9 mouse cellular contexts compared by ENCODE assay signal in genomic region chr16:38858120-38858749, GRCm38 (mm10). TPM values are rescaled to one million over a fixed set of nuclear protein-coding genes. Genes with fewer than 3 reads are reported as not detected.
DNase-seq lines count a peak whose midpoint lies in the region; TF ChIP-seq lines count a peak whose summit lies in the region.
"Had no signal": no experiment of that assay in that cellular context is flagged by ENCODE, and none has a peak within 500 bp of the region (broad histone marks: within the 10 kb centered on the region; RNA-seq: fewer than 3 reads in every experiment).

No protein-coding gene starts in this region.

- 19% methylated on average over 8 of the region's 8 CpGs for WGBS in heart, adult 2 months

- intact Hi-C loops in heart, adult 2 months (cut with DNase I): no loop called here

- TF ChIP-seq CTCF in heart, adult 2 months (IDR thresholded peaks at IDR 0.05): peak; percentile 81

- no peaks in the 10 kb centered on the region for H3K79me2 ChIP-seq in heart, adult 2 months (replicated peaks; ENCODE audit: control insufficient read depth, insufficient read depth, low read length)

- H3K27me3 ChIP-seq in heart, adult 2 months (ENCODE audit: control insufficient read depth, insufficient read depth, low read length): no peaks in the 10 kb centered on the region
- H3K27me3 ChIP-seq: lung, embryonic 15.5 days had no signal

- TF ChIP-seq EP300 in heart, adult 2 months (IDR thresholded peaks at IDR 0.05; ENCODE audit: insufficient read depth, low read depth, low read length): no peak

- H3K9ac ChIP-seq in heart, adult 2 months (ENCODE audit: low read depth, low read length): no peak overlapping the region
- H3K9ac ChIP-seq: lung, embryonic 15.5 days had no signal

- DNase-seq in heart, adult 2 months: no peak
- no peak for DNase-seq in heart, adult 11 months
- DNase-seq in thymus, postnatal 14 days: peak; percentile 14
- DNase-seq in thymus, postnatal 25 days: no peak
- DNase-seq in fibroblast of lung, adult 2 months (ENCODE audit: low read depth): peak; percentile 2
- peak; percentile 53 for DNase-seq in mesoderm, embryonic 11.5 days (ENCODE audit: low read depth, low spot score)
- DNase-seq in urinary bladder, adult 2 months (ENCODE audit: low spot score): no peak
- no peak for DNase-seq in right cerebral cortex, postnatal 36 days (ENCODE audit: low spot score in 2 of 2)

- no peaks in the 10 kb centered on the region for H3K36me3 ChIP-seq in heart, adult 2 months (ENCODE audit: control insufficient read depth, insufficient read depth, low read length)
- H3K36me3 ChIP-seq: lung, embryonic 15.5 days had no signal

- H3K4me3 ChIP-seq in heart, adult 2 months: no peak overlapping the region
- H3K4me3 ChIP-seq: lung, embryonic 15.5 days had no signal

- no peak for TF ChIP-seq POLR2A in heart, adult 2 months (IDR thresholded peaks at IDR 0.05; ENCODE audit: insufficient read depth, low read depth, low read length)

- H3K4me1 ChIP-seq in heart, adult 2 months (ENCODE audit: control insufficient read depth, insufficient read depth, low read length): no peaks in the 10 kb centered on the region
- H3K4me1 ChIP-seq: lung, embryonic 15.5 days had no signal

- H3K27ac ChIP-seq in heart, adult 2 months: no peak overlapping the region
- H3K27ac ChIP-seq: lung, embryonic 15.5 days had no signal

RNA-seq across cellular contexts. Expression of gene 4930435E12Rik, which starts 29.7 kb away (rescaled TPM):
- total RNA-seq in heart, adult 2 months (2021): not detected
- not detected in 2 replicates for polyA plus RNA-seq in heart, adult 2 months (2012; rRNA removed)
- polyA plus RNA-seq in urinary bladder, adult 2 months (2012; rRNA removed): not detected in 2 replicates
- polyA plus RNA-seq: lung, embryonic 15.5 days had no signal

RNA-seq across cellular contexts. Expression of gene Igsf11, which starts 34.2 kb away (rescaled TPM):
- total RNA-seq in heart, adult 2 months (2021): under 1 TPM; 0.48 to 0.76 TPM
- polyA plus RNA-seq in heart, adult 2 months (2012; rRNA removed): 0.50 and 1.0 TPM in 2 replicates
- 0.89 and 1.0 TPM in 2 replicates for polyA plus RNA-seq in urinary bladder, adult 2 months (2012; rRNA removed)

RNA-seq across cellular contexts. Expression of gene Upk1b, which starts 58.1 kb away (rescaled TPM):
- 1 to 10 TPM; 3.2 to 3.8 TPM for total RNA-seq in heart, adult 2 months (2021)
- 8.4 and 10.2 TPM in 2 replicates for polyA plus RNA-seq in heart, adult 2 months (2012; rRNA removed)
- polyA plus RNA-seq in urinary bladder, adult 2 months (2012; rRNA removed): 1,242 and 1,579 TPM in 2 replicates

Comparison
In these comparisons a context has a peak if more than half of its experiments do, and no peak if none do; other contexts are left out.
1. DNase-seq: peak in thymus, postnatal 14 days (single experiment), fibroblast of lung, adult 2 months (single experiment) and mesoderm, embryonic 11.5 days (single experiment); none in heart, adult 2 months (0 of 2), heart, adult 11 months (single experiment), thymus, postnatal 25 days (single experiment), urinary bladder, adult 2 months (single experiment) and right cerebral cortex, postnatal 36 days (0 of 2).
2. RNA of gene Upk1b, which starts 58.1 kb away (polyA plus RNA-seq): 1,242 to 1,579 TPM in urinary bladder, adult 2 months; 8.4 to 10.2 TPM in heart, adult 2 months; every median in the first group is over 100 times any median in the second.